Mouse (Mus musculus) E14TG2a.4 (cell line): Measurements from ENCODE around the gene Cep295nl.

ENCODE experiments used
- CTCF ChIP-seq: conservative IDR thresholded peaks from 2 replicates; pipeline ENCODE4 v1.5.1; 2014; ENCODE audit warnings: low read length
- NANOG ChIP-seq: IDR thresholded peaks from 2 replicates; pipeline ENCODE4 v1.6.1; 2014; ENCODE audit warnings: borderline replicate concordance, low read length, mixed read lengths
- POU5F1 ChIP-seq: IDR thresholded peaks from 2 replicates; pipeline ENCODE4 v1.6.1; 2014; ENCODE audit warnings: low read length, borderline replicate concordance

GRCm38 (mm10) chr11:118349494-118349893, 7.2 kb upstream of the Cep295nl start:
- TF ChIP-seq POU5F1 (no peak), CTCF (no peak), NANOG (no peak)
